Mouse (Mus musculus): ENCODE measurements around the gene Ttc30b. TPM values are rescaled to one million over a fixed set of nuclear protein-coding genes. Genes with fewer than 3 reads are reported as not detected.
"Not testable (repeated sequence)": the region's sequence is repeated elsewhere in the genome, so short reads cannot be mapped to it uniquely, and the experiment has no call there.

The Ttc30b gene
- polyA plus RNA-seq, 1 experiment = 4.4 TPM

DNA sequence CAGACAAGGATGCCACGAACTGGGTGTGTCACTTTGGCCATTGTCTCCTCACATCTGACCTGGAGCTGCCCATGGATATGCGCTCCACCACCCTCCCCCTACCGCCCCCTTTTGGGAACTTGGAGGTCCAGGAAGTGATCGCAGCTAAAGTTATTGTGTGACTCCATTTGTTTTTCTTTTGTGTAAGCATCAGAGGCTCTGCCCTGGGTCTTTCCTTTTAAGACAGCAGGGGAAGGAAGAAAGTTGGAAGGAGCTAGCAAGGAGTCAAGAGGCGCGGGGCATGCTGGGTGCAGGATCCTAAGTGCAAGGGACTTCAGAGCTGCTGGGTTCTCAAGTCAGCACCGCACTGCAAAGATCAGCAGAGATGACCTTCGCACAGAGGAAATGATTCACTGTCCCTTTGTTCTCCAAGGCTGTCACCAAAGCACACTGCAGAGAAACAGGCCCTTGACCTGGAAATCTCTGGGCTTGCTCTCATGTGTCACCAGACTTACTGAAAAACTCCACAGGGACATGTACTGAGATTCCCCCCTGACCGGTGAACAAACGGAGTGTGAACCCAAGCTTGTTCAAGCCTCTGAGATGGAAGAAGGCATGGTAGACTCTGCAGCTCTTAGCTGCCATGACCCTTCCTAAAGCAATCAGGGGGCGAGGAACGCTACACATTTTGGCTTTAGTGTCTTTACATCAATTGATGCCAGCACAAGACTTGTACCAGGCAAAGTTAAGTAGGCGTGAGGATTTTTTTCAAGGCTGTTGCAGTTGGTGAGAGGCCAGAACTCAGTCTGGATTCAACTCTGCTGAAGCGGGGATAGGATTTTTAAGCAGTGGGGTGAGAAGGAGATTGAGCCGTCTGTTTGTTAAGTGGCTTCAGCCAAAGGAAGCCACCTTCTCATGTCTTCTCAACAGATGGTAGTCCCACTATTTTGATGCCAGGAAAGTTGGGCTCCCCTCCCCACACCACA lies 22.3 kb upstream of the Ttc30b start:
- Histone ChIP-seq H3K27me3 (ENCODE audit: control insufficient read depth, insufficient read depth, low read length) (no peaks in the 10 kb centered on the region), H3K36me3 (ENCODE audit: control insufficient read depth, insufficient read depth, low read length) (no peaks in the 10 kb centered on the region), H3K4me1 (replicated peaks; ENCODE audit: control insufficient read depth, insufficient read depth, low read length) (peaks cover 8% of the 10 kb centered on the region), H3K4me3 (ENCODE audit: control insufficient read depth, insufficient read depth, low read length) (no peak overlapping the region), H3K27ac (ENCODE audit: control insufficient read depth, insufficient read depth, low read length) (no peak overlapping the region)
- no peak for TF ChIP-seq POLR2A (IDR thresholded peaks at IDR 0.05; ENCODE audit: control insufficient read depth, extremely low read depth, insufficient read depth, low read length, poor library complexity)
- TF ChIP-seq CTCF (IDR thresholded peaks at IDR 0.05; ENCODE audit: borderline replicate concordance, control insufficient read depth, extremely low read depth, insufficient read depth, low read length, poor library complexity) = no peak
- 90% methylated on average over 15 of the region's 15 CpGs for WGBS
- DNase-seq = no peak

GRCm38 (mm10) chr2:75959850-75960365 lies 21.5 kb upstream of the Ttc30b start:
- no peaks in the 10 kb centered on the region for H3K27me3 ChIP-seq (ENCODE audit: control insufficient read depth, insufficient read depth, low read length)
- TF ChIP-seq CTCF (IDR thresholded peaks at IDR 0.05; ENCODE audit: borderline replicate concordance, control insufficient read depth, extremely low read depth, insufficient read depth, low read length, poor library complexity) (no peak), POLR2A (IDR thresholded peaks at IDR 0.05; ENCODE audit: control insufficient read depth, extremely low read depth, insufficient read depth, low read length, poor library complexity) (no peak)
- H3K4me3 ChIP-seq (ENCODE audit: control insufficient read depth, insufficient read depth, low read length) = no peak overlapping the region
- WGBS = 82% methylated on average over 15 of the region's 15 CpGs
- H3K36me3 ChIP-seq (ENCODE audit: control insufficient read depth, insufficient read depth, low read length) = no peaks in the 10 kb centered on the region
- DNase-seq = no peak
- H3K27ac ChIP-seq (ENCODE audit: control insufficient read depth, insufficient read depth, low read length) = no peak overlapping the region
- peaks cover 7% of the 10 kb centered on the region for H3K4me1 ChIP-seq (replicated peaks; ENCODE audit: control insufficient read depth, insufficient read depth, low read length)

- Histone ChIP-seq H3K27me3 (ENCODE audit: control insufficient read depth, insufficient read depth, low read length) (no peaks in the 10 kb centered on the region), H3K36me3 (ENCODE audit: control insufficient read depth, insufficient read depth, low read length) (no peaks in the 10 kb centered on the region), H3K27ac (ENCODE audit: control insufficient read depth, insufficient read depth, low read length) (no peak overlapping the region), H3K4me3 (ENCODE audit: control insufficient read depth, insufficient read depth, low read length) (no peak overlapping the region), H3K4me1 (replicated peaks; ENCODE audit: control insufficient read depth, insufficient read depth, low read length) (0 out of 2 replicates have a peak, but pooled peaks cover 2% of the 10 kb centered on the region)
- 72% methylated on average over 18 of the region's 18 CpGs for WGBS
- DNase-seq = no peak
- TF ChIP-seq POLR2A (IDR thresholded peaks at IDR 0.05; ENCODE audit: control insufficient read depth, extremely low read depth, insufficient read depth, low read length, poor library complexity) = no peak
These were observed 20.9 kb upstream of the Ttc30b start for GRCm38 (mm10) chr2:75959183-75959849.

- Histone ChIP-seq H3K36me3 (ENCODE audit: control insufficient read depth, insufficient read depth, low read length) (no peaks in the 10 kb centered on the region), H3K4me1 (replicated peaks; ENCODE audit: control insufficient read depth, insufficient read depth, low read length) (no peaks in the 10 kb centered on the region), H3K27ac (ENCODE audit: control insufficient read depth, insufficient read depth, low read length) (no peak overlapping the region), H3K27me3 (ENCODE audit: control insufficient read depth, insufficient read depth, low read length) (no peaks in the 10 kb centered on the region), H3K4me3 (ENCODE audit: control insufficient read depth, insufficient read depth, low read length) (no peak overlapping the region)
- DNase-seq = no peak
- no peak for TF ChIP-seq CTCF (IDR thresholded peaks at IDR 0.05; ENCODE audit: borderline replicate concordance, control insufficient read depth, extremely low read depth, insufficient read depth, low read length, poor library complexity)
- TF ChIP-seq POLR2A (IDR thresholded peaks at IDR 0.05; ENCODE audit: control insufficient read depth, extremely low read depth, insufficient read depth, low read length, poor library complexity) = no peak
- WGBS = 83% methylated on average over 14 of the region's 14 CpGs
These were observed 17.3 kb upstream of the Ttc30b start for GRCm38 (mm10) chr2:75955709-75956108.

- Histone ChIP-seq H3K36me3 (ENCODE audit: control insufficient read depth, insufficient read depth, low read length) (no peaks in the 10 kb centered on the region), H3K4me1 (replicated peaks; ENCODE audit: control insufficient read depth, insufficient read depth, low read length) (no peaks in the 10 kb centered on the region), H3K27ac (ENCODE audit: control insufficient read depth, insufficient read depth, low read length) (no peak overlapping the region), H3K27me3 (ENCODE audit: control insufficient read depth, insufficient read depth, low read length) (no peaks in the 10 kb centered on the region), H3K4me3 (ENCODE audit: control insufficient read depth, insufficient read depth, low read length) (no peak overlapping the region)
- no peak for TF ChIP-seq POLR2A (IDR thresholded peaks at IDR 0.05; ENCODE audit: control insufficient read depth, extremely low read depth, insufficient read depth, low read length, poor library complexity)
- TF ChIP-seq CTCF (IDR thresholded peaks at IDR 0.05; ENCODE audit: borderline replicate concordance, control insufficient read depth, extremely low read depth, insufficient read depth, low read length, poor library complexity) = no peak
- WGBS = 96% methylated on average over 5 of the region's 5 CpGs
- DNase-seq = no peak
These were observed 14.9 kb upstream of the Ttc30b start for GRCm38 (mm10) chr2:75953320-75953719.

DNA sequence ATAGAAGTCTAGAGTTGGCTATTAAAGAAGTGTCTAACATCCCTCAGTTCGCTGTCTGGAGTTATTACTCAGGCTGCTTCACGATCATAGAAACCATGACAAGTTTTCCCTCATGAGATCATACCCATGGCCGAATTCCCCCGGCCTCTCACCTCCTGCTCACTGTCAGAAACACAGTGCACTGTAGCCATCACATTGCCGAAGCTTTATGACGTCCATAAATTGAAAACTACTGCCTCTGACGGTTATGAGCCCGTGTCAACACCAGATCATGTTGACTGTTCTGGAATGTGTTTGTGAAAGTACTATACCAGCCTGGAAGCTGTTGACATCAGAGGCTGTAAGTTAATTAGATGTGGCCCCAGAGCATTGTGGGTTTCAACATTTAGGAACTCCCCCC lies 12.3 kb upstream of the Ttc30b start:
- Histone ChIP-seq H3K4me1 (replicated peaks; ENCODE audit: control insufficient read depth, insufficient read depth, low read length) (no peaks in the 10 kb centered on the region), H3K27ac (ENCODE audit: control insufficient read depth, insufficient read depth, low read length) (no peak overlapping the region), H3K4me3 (ENCODE audit: control insufficient read depth, insufficient read depth, low read length) (no peak overlapping the region), H3K27me3 (ENCODE audit: control insufficient read depth, insufficient read depth, low read length) (no peaks in the 10 kb centered on the region), H3K36me3 (ENCODE audit: control insufficient read depth, insufficient read depth, low read length) (no peaks in the 10 kb centered on the region)
- 95% methylated on average over 8 of the region's 8 CpGs for WGBS
- no peak for TF ChIP-seq POLR2A (IDR thresholded peaks at IDR 0.05; ENCODE audit: control insufficient read depth, extremely low read depth, insufficient read depth, low read length, poor library complexity)
- no peak for TF ChIP-seq CTCF (IDR thresholded peaks at IDR 0.05; ENCODE audit: borderline replicate concordance, control insufficient read depth, extremely low read depth, insufficient read depth, low read length, poor library complexity)
- no peak for DNase-seq

DNA sequence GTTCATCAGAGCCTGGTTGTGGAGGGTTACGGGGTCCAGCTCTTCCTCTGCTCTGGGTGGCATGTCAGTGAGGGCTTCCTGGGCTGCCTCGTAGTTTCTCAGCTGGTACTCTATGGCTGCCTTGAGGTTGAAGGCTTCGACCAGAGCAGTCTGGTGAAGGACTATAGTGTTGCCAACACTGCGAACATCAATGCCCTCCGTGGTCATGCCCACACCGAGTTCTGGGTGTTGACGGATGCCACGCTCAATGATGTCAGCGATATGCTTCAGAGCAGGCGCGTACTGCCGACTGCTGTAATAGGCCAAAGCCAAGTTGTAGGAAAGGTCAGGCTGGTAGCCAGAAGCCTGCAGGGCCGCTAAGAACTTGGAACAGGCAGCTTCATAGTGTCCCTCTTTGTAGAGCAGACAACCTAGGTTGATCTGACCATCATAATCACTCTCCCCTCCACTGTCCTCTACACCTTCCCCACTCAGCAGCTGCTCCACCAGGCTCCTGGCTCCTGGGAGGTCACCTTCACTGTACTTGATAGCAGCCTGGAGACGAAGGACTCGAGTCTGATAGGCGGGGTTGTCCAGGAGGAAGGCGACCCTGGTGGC lies 767 bp downstream of the Ttc30b start:
- peak overlapping the region; percentile 56 for H3K4me3 ChIP-seq (ENCODE audit: control insufficient read depth, insufficient read depth, low read length)
- not testable (repeated sequence) for H3K27ac ChIP-seq (ENCODE audit: control insufficient read depth, insufficient read depth, low read length); DNase-seq; H3K36me3 ChIP-seq (ENCODE audit: control insufficient read depth, insufficient read depth, low read length); H3K4me1 ChIP-seq (replicated peaks; ENCODE audit: control insufficient read depth, insufficient read depth, low read length); H3K27me3 ChIP-seq (ENCODE audit: control insufficient read depth, insufficient read depth, low read length)
- WGBS = 82% methylated on average over 16 of the region's 17 CpGs

GRCm38 (mm10) chr2:75936685-75937084 lies 1.7 kb downstream of the Ttc30b start:
- H3K27ac ChIP-seq (ENCODE audit: control insufficient read depth, insufficient read depth, low read length); H3K4me3 ChIP-seq (ENCODE audit: control insufficient read depth, insufficient read depth, low read length); H3K4me1 ChIP-seq (replicated peaks; ENCODE audit: control insufficient read depth, insufficient read depth, low read length); H3K36me3 ChIP-seq (ENCODE audit: control insufficient read depth, insufficient read depth, low read length); DNase-seq; H3K27me3 ChIP-seq (ENCODE audit: control insufficient read depth, insufficient read depth, low read length): not testable (repeated sequence)
- 93% methylated on average over 2 of the region's 2 CpGs for WGBS
